ENCODE assay signal across 8 mouse cellular contexts in the genomic region with DNA sequence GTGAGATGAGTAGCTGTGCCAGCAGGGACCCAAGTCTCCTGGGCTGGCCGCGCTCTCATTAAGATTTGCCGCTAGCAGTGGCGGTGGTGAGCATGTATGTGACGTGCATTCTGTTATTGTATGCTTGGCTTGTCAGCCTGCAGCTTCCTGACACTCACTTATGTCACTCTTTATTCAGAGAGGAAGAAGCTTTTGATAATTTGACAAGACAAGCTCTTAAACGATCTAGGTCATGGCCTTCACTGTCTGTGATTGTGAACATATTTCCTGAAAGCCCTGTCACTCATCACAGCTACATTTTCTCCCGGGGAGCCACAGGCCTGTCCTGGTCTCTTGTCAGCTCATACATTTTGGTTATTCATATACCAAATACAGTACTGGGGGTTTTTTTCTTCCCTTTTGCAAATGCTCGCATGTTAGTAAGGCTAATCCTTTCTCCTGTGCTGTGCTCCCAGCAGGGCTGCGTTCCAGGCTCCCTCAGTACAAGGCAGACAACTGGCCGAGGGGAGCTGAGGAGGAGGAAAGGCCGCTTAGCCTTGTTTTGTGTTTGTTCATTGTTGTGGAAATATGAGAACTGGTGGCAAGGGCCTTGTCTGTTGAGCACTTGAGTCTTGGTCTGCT.
DNase-seq lines count a peak whose midpoint lies in the region; ATAC-seq and TF ChIP-seq lines count a peak whose summit lies in the region.

No protein-coding gene starts in this region.

- 3% methylated on average over 11 of the region's 11 CpGs for whole genome bisulfite sequencing in forebrain, embryonic 12.5 days
- 4% methylated on average over 11 of the region's 11 CpGs for WGBS in midbrain, embryonic 13.5 days

- peak; percentile 77 for ATAC-seq in forebrain, embryonic 12.5 days (ENCODE audit: low FRiP score)
- ATAC-seq in midbrain, embryonic 13.5 days: peak; percentile 95
- no peak for ATAC-seq in megakaryocyte, adult 5-6 weeks (ENCODE audit: poor library complexity, severe bottlenecking)

- no peaks in the 10 kb centered on the region for H3K27me3 ChIP-seq in forebrain, embryonic 12.5 days
- peaks cover 30% of the 10 kb centered on the region for H3K27me3 ChIP-seq in midbrain, embryonic 13.5 days

- TF ChIP-seq CTCF in gastrocnemius, adult 2 months (IDR thresholded peaks at IDR 0.05): no peak

- intact Hi-C loops in gastrocnemius, adult 2 months (cut with DNase I): loop anchor here (10.0 kb wide), 1 partner anchor 151 kb away; a partner anchor contains a TSS
- intact Hi-C loops in left cerebral cortex, postnatal 10 days (cut with DNase I): loop anchor here (5.0 kb wide), 1 partner anchor 148 kb away; a partner anchor contains a TSS

- 0 out of 2 replicates have a peak overlapping the region, but pooled peaks have one; percentile 38 for H3K9ac ChIP-seq in forebrain, embryonic 12.5 days
- peak overlapping the region; percentile 39; the same call in 1 of the 2 replicates for H3K9ac ChIP-seq in midbrain, embryonic 13.5 days (replicated peaks)

- peak overlapping the region; percentile 77 for H3K27ac ChIP-seq in forebrain, embryonic 12.5 days
- H3K27ac ChIP-seq in midbrain, embryonic 13.5 days: peak overlapping the region; percentile 86
- H3K27ac ChIP-seq in gastrocnemius, adult 2 months: no peak overlapping the region

- peaks cover 15% of the 10 kb centered on the region for H3K4me1 ChIP-seq in forebrain, embryonic 12.5 days
- peaks cover 16% of the 10 kb centered on the region for H3K4me1 ChIP-seq in midbrain, embryonic 13.5 days (replicated peaks)

- H3K9me3 ChIP-seq in forebrain, embryonic 12.5 days: no peaks in the 10 kb centered on the region
- H3K9me3 ChIP-seq in midbrain, embryonic 13.5 days: no peaks in the 10 kb centered on the region

- H3K4me3 ChIP-seq in forebrain, embryonic 12.5 days (replicated peaks): no peak overlapping the region
- H3K4me3 ChIP-seq in midbrain, embryonic 13.5 days (replicated peaks): no peak overlapping the region
- H3K4me3 ChIP-seq in gastrocnemius, adult 2 months: no peak overlapping the region

- H3K4me2 ChIP-seq in forebrain, embryonic 12.5 days: peak overlapping the region; percentile 36
- H3K4me2 ChIP-seq in midbrain, embryonic 13.5 days (replicated peaks): peak overlapping the region; percentile 38

- peak; percentile 86 for DNase-seq in Muller cell, postnatal 12 days (ENCODE audit: inconsistent ontology term)
- DNase-seq in brain, adult 2 months (ENCODE audit: low read depth, low spot score): peak; percentile 33
- DNase-seq in gastrocnemius, adult 2 months: no peak
- DNase-seq in left cerebral cortex, postnatal 10 days (ENCODE audit: extremely low spot score in 1 of 2, low spot score in 2 of 2): no peak
- no peak for DNase-seq in right cerebral cortex, postnatal 36 days (ENCODE audit: low spot score in 2 of 2)

- no peaks in the 10 kb centered on the region for H3K36me3 ChIP-seq in forebrain, embryonic 12.5 days (replicated peaks)
- no peaks in the 10 kb centered on the region for H3K36me3 ChIP-seq in midbrain, embryonic 13.5 days

Comparison
In these comparisons a context has a peak if more than half of its experiments do, and no peak if none do; other contexts are left out.
1. DNase-seq: peak in Muller cell, postnatal 12 days (single experiment) and brain, adult 2 months (single experiment); none in gastrocnemius, adult 2 months (single experiment), left cerebral cortex, postnatal 10 days (0 of 2) and right cerebral cortex, postnatal 36 days (0 of 2).